Mouse (Mus musculus): ENCODE data around the gene Sprtn. TPM values are rescaled to one million over a fixed set of nuclear protein-coding genes. Genes with fewer than 3 reads are reported as not detected.

Sprtn gene
- polyA plus RNA-seq, 1 experiment: 13.3 TPM

DNA sequence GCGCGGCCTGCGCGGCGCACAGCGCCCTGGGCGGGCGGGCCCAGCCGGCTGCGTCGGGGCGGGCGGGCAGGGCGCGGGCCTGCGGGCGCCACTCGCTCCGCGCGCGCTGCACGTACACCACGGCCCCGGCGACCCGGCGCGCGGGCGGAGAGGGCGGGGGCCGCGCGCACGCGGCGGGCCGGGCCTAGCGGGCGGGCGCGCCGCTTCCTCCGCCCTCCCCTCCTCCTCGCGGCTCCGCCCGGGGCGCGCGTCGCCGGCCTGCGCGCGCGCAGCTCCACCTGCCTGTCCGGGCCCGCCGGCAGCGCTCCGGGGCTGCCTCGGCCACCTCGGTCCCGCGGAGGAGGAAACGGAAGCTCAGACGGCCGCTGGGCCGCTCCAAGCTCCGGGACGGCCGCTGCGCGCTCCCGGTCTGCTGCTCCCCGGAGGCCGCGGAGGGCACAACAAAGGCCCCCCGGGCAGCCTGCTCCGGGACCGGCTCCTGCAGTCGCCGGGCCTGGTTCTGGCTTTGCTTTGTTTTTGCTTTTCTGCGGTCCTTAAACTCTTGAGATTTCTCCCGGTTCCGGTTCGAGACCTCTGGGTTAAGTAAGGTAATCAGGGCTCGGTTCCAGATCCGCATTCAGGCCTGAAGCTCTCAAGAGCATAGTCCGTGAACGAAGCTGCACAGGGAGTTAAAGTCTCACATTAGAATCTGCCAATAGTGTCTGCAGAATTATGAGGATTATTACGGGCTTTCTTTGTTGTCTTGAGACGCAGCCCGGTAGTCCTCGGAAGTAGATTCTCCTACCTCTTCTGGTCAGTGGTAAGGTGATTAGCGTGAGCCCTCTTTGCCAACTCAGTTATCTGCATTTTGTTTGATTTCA, 51.8 kb downstream of the Sprtn start, which contains the start of gene Egln1:
Egln1 (minus strand) TSS at position 116 of the 860 bp plus-strand sequence.
- Histone ChIP-seq H3K36me3 (ENCODE audit: control insufficient read depth, insufficient read depth) (no peaks in the 10 kb centered on the region), H3K27me3 (ENCODE audit: control insufficient read depth, insufficient read depth, insufficient read length) (no peaks in the 10 kb centered on the region), H3ac (ENCODE audit: control insufficient read depth, insufficient read length) (peak within 1 kb of the TSS; percentile 94), H3K79me2 (ENCODE audit: control insufficient read depth, insufficient read depth) (peaks cover 46% of the 10 kb centered on the region), H3K4me2 (ENCODE audit: low read depth) (peak within 1 kb of the TSS; percentile 89), H3K4me3 (peak within 1 kb of the TSS; percentile 94)
- TF ChIP-seq TCF12 (IDR thresholded peaks at IDR 0.05; ENCODE audit: insufficient read depth, poor library complexity, severe bottlenecking): no peak
- TF ChIP-seq POLR2AphosphoS2 (IDR thresholded peaks at IDR 0.05; ENCODE audit: insufficient read length, low read depth): peak; percentile 59
- TF ChIP-seq MYOD1 (IDR thresholded peaks at IDR 0.05; ENCODE audit: control insufficient read depth in 1 of 3, insufficient read length in 2 of 3, low read depth in 2 of 3): peak in 1 of 3 experiments; percentile 61
- peak; percentile 69 for TF ChIP-seq POLR2A (IDR thresholded peaks at IDR 0.05; ENCODE audit: insufficient read length, low read depth)
- TF ChIP-seq MYOG (IDR thresholded peaks at IDR 0.05; ENCODE audit: control insufficient read depth in 1 of 3, insufficient read depth in 1 of 3, insufficient read length in 2 of 3, low read depth in 2 of 3): peak in 1 of 3 experiments; percentile 53

DNA sequence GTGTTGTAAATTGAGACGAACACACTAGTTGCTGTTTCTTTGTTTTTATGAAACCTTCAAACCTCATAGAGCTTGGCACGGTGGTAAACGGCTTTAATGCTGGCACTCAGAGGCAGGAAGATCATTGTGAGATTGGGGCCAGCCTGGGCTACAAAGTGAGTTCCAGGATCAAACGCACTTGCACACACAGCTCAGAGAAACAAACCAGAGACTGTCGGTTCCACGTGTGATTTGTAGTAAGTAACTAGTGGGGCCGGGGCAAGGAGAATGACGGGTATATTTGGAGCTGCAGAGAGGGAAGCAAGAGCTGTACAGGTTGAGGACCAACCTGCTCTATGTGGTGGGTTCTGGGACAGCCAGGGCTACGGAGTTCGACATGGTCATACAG, 52.4 kb downstream of the Sprtn start:
- Histone ChIP-seq H3K79me2 (ENCODE audit: control insufficient read depth, insufficient read depth) (peaks cover 40% of the 10 kb centered on the region), H3K36me3 (ENCODE audit: control insufficient read depth, insufficient read depth) (no peaks in the 10 kb centered on the region)
- no peak for TF ChIP-seq MYOG (IDR thresholded peaks at IDR 0.05; ENCODE audit: control insufficient read depth in 1 of 3, insufficient read depth in 1 of 3, insufficient read length in 2 of 3, low read depth in 2 of 3)
- no peak for TF ChIP-seq TCF12 (IDR thresholded peaks at IDR 0.05; ENCODE audit: insufficient read depth, poor library complexity, severe bottlenecking)
- no peak for TF ChIP-seq TCF3 (IDR thresholded peaks at IDR 0.05; ENCODE audit: insufficient read length, low read depth)
- no peak for TF ChIP-seq POLR2AphosphoS2 (IDR thresholded peaks at IDR 0.05; ENCODE audit: insufficient read length, low read depth)
- TF ChIP-seq POLR2A (IDR thresholded peaks at IDR 0.05; ENCODE audit: insufficient read length, low read depth): no peak
- TF ChIP-seq SRF (IDR thresholded peaks at IDR 0.05; ENCODE audit: control insufficient read depth, insufficient read length, low read depth): no peak
- no peak for TF ChIP-seq MYOD1 (IDR thresholded peaks at IDR 0.05; ENCODE audit: control insufficient read depth in 1 of 3, insufficient read length in 2 of 3, low read depth in 2 of 3)
- TF ChIP-seq USF1 (IDR thresholded peaks at IDR 0.05; ENCODE audit: low read depth): no peak

GRCm38 (mm10) chr8:124950865-124951264, 53.2 kb downstream of the Sprtn start:
- H3K36me3 ChIP-seq (ENCODE audit: control insufficient read depth, insufficient read depth): no peaks in the 10 kb centered on the region
- no peak overlapping the region for H3ac ChIP-seq (ENCODE audit: control insufficient read depth, insufficient read length)
- peaks cover 32% of the 10 kb centered on the region for H3K79me2 ChIP-seq (ENCODE audit: control insufficient read depth, insufficient read depth)
- H3K4me2 ChIP-seq (ENCODE audit: low read depth): peak overlapping the region; percentile 68
- H3K4me3 ChIP-seq: peak overlapping the region; percentile 94
- no peaks in the 10 kb centered on the region for H3K27me3 ChIP-seq (ENCODE audit: control insufficient read depth, insufficient read depth, insufficient read length)
- no peak for TF ChIP-seq MYOG (IDR thresholded peaks at IDR 0.05; ENCODE audit: control insufficient read depth in 1 of 3, insufficient read depth in 1 of 3, insufficient read length in 2 of 3, low read depth in 2 of 3)
- TF ChIP-seq TCF3 (IDR thresholded peaks at IDR 0.05; ENCODE audit: insufficient read length, low read depth): no peak
- no peak for TF ChIP-seq E2F4 (IDR thresholded peaks at IDR 0.05; ENCODE audit: insufficient read depth)
- TF ChIP-seq REST (IDR thresholded peaks at IDR 0.05; ENCODE audit: insufficient read depth, insufficient read length): no peak
- TF ChIP-seq POLR2AphosphoS2 (IDR thresholded peaks at IDR 0.05; ENCODE audit: insufficient read length, low read depth): no peak
- TF ChIP-seq SRF (IDR thresholded peaks at IDR 0.05; ENCODE audit: control insufficient read depth, insufficient read length, low read depth): no peak
- no peak for TF ChIP-seq POLR2A (IDR thresholded peaks at IDR 0.05; ENCODE audit: insufficient read length, low read depth)
- TF ChIP-seq CEBPB (IDR thresholded peaks at IDR 0.05; ENCODE audit: insufficient read depth, poor library complexity, severe bottlenecking): no peak
- TF ChIP-seq USF1 (IDR thresholded peaks at IDR 0.05; ENCODE audit: low read depth): no peak
- no peak for TF ChIP-seq TCF12 (IDR thresholded peaks at IDR 0.05; ENCODE audit: insufficient read depth, poor library complexity, severe bottlenecking)
- no peak for TF ChIP-seq MAX (IDR thresholded peaks at IDR 0.05; ENCODE audit: low read depth)
- TF ChIP-seq MYOD1 (IDR thresholded peaks at IDR 0.05; ENCODE audit: control insufficient read depth in 1 of 3, insufficient read length in 2 of 3, low read depth in 2 of 3): no peak

More for the DNA sequence above, 52.4 kb downstream of the Sprtn start:
- peak overlapping the region; percentile 68 for H3K4me2 ChIP-seq (ENCODE audit: low read depth)
- H3K4me3 ChIP-seq: peak overlapping the region; percentile 94
- peak overlapping the region; percentile 94 for H3ac ChIP-seq (ENCODE audit: control insufficient read depth, insufficient read length)
- H3K27me3 ChIP-seq (ENCODE audit: control insufficient read depth, insufficient read depth, insufficient read length): no peaks in the 10 kb centered on the region

DNA sequence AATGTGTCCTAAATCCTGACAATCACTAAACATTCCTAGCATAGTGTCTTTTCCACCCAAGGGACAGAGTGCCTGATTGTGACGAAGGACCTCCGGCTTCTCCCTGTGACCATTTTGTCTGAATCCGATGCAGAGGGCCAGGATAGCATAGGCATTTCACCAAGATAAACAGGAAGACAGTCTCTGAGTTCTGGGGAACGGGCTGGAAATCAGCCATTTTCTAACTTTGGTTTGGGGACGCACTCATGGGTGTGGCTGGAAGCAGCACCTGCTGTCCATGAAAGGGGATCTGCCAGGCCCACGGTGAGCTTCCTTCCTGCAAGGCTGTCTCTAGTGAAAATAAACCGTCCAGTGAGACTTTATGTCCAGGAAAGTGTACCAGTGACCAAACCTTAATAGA, 55.5 kb downstream of the Sprtn start:
- no peaks in the 10 kb centered on the region for H3K27me3 ChIP-seq (ENCODE audit: control insufficient read depth, insufficient read depth, insufficient read length)
- H3ac ChIP-seq (ENCODE audit: control insufficient read depth, insufficient read length): no peak overlapping the region
- H3K4me2 ChIP-seq (ENCODE audit: low read depth): peak overlapping the region; percentile 24
- peaks cover 8% of the 10 kb centered on the region for H3K79me2 ChIP-seq (ENCODE audit: control insufficient read depth, insufficient read depth)
- H3K4me3 ChIP-seq: no peak overlapping the region
- no peaks in the 10 kb centered on the region for H3K36me3 ChIP-seq (ENCODE audit: control insufficient read depth, insufficient read depth)
- no peak for TF ChIP-seq MAX (IDR thresholded peaks at IDR 0.05; ENCODE audit: low read depth)
- peak; percentile 21 to 90 (median 59) for TF ChIP-seq MYOD1 (IDR thresholded peaks at IDR 0.05; ENCODE audit: control insufficient read depth in 1 of 3, insufficient read length in 2 of 3, low read depth in 2 of 3)
- TF ChIP-seq MYOG (IDR thresholded peaks at IDR 0.05; ENCODE audit: control insufficient read depth in 1 of 3, insufficient read depth in 1 of 3, insufficient read length in 2 of 3, low read depth in 2 of 3): peak; percentile 22 to 80 (median 33)
- peak; percentile 23 for TF ChIP-seq TCF12 (IDR thresholded peaks at IDR 0.05; ENCODE audit: insufficient read depth, poor library complexity, severe bottlenecking)
- no peak for TF ChIP-seq POLR2AphosphoS2 (IDR thresholded peaks at IDR 0.05; ENCODE audit: insufficient read length, low read depth)
- no peak for TF ChIP-seq TCF3 (IDR thresholded peaks at IDR 0.05; ENCODE audit: insufficient read length, low read depth)
- TF ChIP-seq SRF (IDR thresholded peaks at IDR 0.05; ENCODE audit: control insufficient read depth, insufficient read length, low read depth): no peak
- no peak for TF ChIP-seq E2F4 (IDR thresholded peaks at IDR 0.05; ENCODE audit: insufficient read depth)
- TF ChIP-seq CEBPB (IDR thresholded peaks at IDR 0.05; ENCODE audit: insufficient read depth, poor library complexity, severe bottlenecking): no peak
- no peak for TF ChIP-seq USF1 (IDR thresholded peaks at IDR 0.05; ENCODE audit: low read depth)
- TF ChIP-seq REST (IDR thresholded peaks at IDR 0.05; ENCODE audit: insufficient read depth, insufficient read length): no peak
- no peak for TF ChIP-seq POLR2A (IDR thresholded peaks at IDR 0.05; ENCODE audit: insufficient read length, low read depth)
